Mouse (Mus musculus): Measurements from ENCODE around the gene Eya2. TPM values are rescaled to one million over a fixed set of nuclear protein-coding genes. Genes with fewer than 3 reads are reported as not detected.
A peak's percentile ranks its signal among the peaks of the same experiment; 100 is the strongest.

Gene Eya2
- polyA plus RNA-seq, 1 experiment from 2014 or later = 28.1 TPM

GRCm38 (mm10) chr2:165741526-165742050, 146.8 kb downstream of the Eya2 start:
- Histone ChIP-seq H3K4me1 (replicated peaks) (peaks cover 25% of the 10 kb centered on the region), H3K27me3 (ENCODE audit: insufficient read depth, poor library complexity, severe bottlenecking) (peaks cover 10% of the 10 kb centered on the region; the same call in 1 of the 2 replicates), H3K9me3 (no peaks in the 10 kb centered on the region), H3K36me3 (peaks cover 11% of the 10 kb centered on the region), H3K27ac (peak overlapping the region; percentile 66; the same call in 1 of the 2 replicates), H3K4me3 (peak overlapping the region; percentile 20; the same call in 1 of the 2 replicates)
- no peak for DNase-seq (ENCODE audit: low spot score)
- WGBS = 9% methylated on average over 11 of the region's 11 CpGs

GRCm38 (mm10) chr2:165742210-165742786, 147.5 kb downstream of the Eya2 start:
- peaks cover 12% of the 10 kb centered on the region; the same call in 1 of the 2 replicates for H3K27me3 ChIP-seq (ENCODE audit: insufficient read depth, poor library complexity, severe bottlenecking)
- H3K4me1 ChIP-seq (replicated peaks) = peaks cover 25% of the 10 kb centered on the region
- no peak for DNase-seq (ENCODE audit: low spot score)
- H3K9me3 ChIP-seq = no peaks in the 10 kb centered on the region
- peak overlapping the region; percentile 66 for H3K27ac ChIP-seq
- 18% methylated on average over 21 of the region's 21 CpGs for WGBS
- H3K4me3 ChIP-seq = no peak overlapping the region
- H3K36me3 ChIP-seq = peaks cover 9% of the 10 kb centered on the region; the same call in 1 of the 2 replicates

GRCm38 (mm10) chr2:165745306-165746098, 150.7 kb downstream of the Eya2 start:
- WGBS = 81% methylated on average over 18 of the region's 18 CpGs
- DNase-seq (ENCODE audit: low spot score) = no peak
- peaks cover 18% of the 10 kb centered on the region; the same call in 1 of the 2 replicates for H3K27me3 ChIP-seq (ENCODE audit: insufficient read depth, poor library complexity, severe bottlenecking)
- H3K4me1 ChIP-seq (replicated peaks) = peaks cover 33% of the 10 kb centered on the region
- no peak overlapping the region for H3K4me3 ChIP-seq
- H3K27ac ChIP-seq = no peak overlapping the region
- no peaks in the 10 kb centered on the region for H3K36me3 ChIP-seq
- no peaks in the 10 kb centered on the region for H3K9me3 ChIP-seq

- Histone ChIP-seq H3K27ac (no peak overlapping the region), H3K36me3 (no peaks in the 10 kb centered on the region), H3K4me3 (no peak overlapping the region), H3K9me3 (no peaks in the 10 kb centered on the region), H3K27me3 (ENCODE audit: insufficient read depth, poor library complexity, severe bottlenecking) (0 out of 2 replicates have a peak, but pooled peaks cover 11% of the 10 kb centered on the region), H3K4me1 (replicated peaks) (peaks cover 19% of the 10 kb centered on the region)
- WGBS = 44% methylated on average over 7 of the region's 7 CpGs
- no peak for DNase-seq (ENCODE audit: low spot score)
Observed at GRCm38 (mm10) chr2:165747975-165748374, 153.1 kb downstream of the Eya2 start.

- no peak overlapping the region for H3K4me3 ChIP-seq
- peak overlapping the region; percentile 40; the same call in 1 of the 2 replicates for H3K27ac ChIP-seq
- peaks cover 19% of the 10 kb centered on the region for H3K4me1 ChIP-seq (replicated peaks)
- 10% methylated on average over 11 of the region's 11 CpGs for WGBS
- no peak for DNase-seq (ENCODE audit: low spot score)
- no peaks in the 10 kb centered on the region for H3K36me3 ChIP-seq
- H3K27me3 ChIP-seq (ENCODE audit: insufficient read depth, poor library complexity, severe bottlenecking) = 0 out of 2 replicates have a peak, but pooled peaks cover 11% of the 10 kb centered on the region
- no peaks in the 10 kb centered on the region for H3K9me3 ChIP-seq
Observed at GRCm38 (mm10) chr2:165748426-165748825, 153.6 kb downstream of the Eya2 start.

GRCm38 (mm10) chr2:165751068-165751467, 156.2 kb downstream of the Eya2 start:
- Histone ChIP-seq H3K4me3 (no peak overlapping the region), H3K27me3 (ENCODE audit: insufficient read depth, poor library complexity, severe bottlenecking) (0 out of 2 replicates have a peak, but pooled peaks cover 11% of the 10 kb centered on the region), H3K27ac (peak overlapping the region; percentile 73), H3K4me1 (replicated peaks) (peaks cover 19% of the 10 kb centered on the region), H3K9me3 (no peaks in the 10 kb centered on the region), H3K36me3 (0 out of 2 replicates have a peak, but pooled peaks cover 2% of the 10 kb centered on the region)
- 30% methylated on average over 7 of the region's 7 CpGs for WGBS
- DNase-seq (ENCODE audit: low spot score) = peak; percentile 53

GRCm38 (mm10) chr2:165752704-165753103, 157.9 kb downstream of the Eya2 start:
- DNase-seq (ENCODE audit: low spot score) = no peak
- H3K27me3 ChIP-seq (ENCODE audit: insufficient read depth, poor library complexity, severe bottlenecking) = 0 out of 2 replicates have a peak, but pooled peaks cover 6% of the 10 kb centered on the region
- H3K4me1 ChIP-seq (replicated peaks) = peaks cover 22% of the 10 kb centered on the region
- no peak overlapping the region for H3K4me3 ChIP-seq
- 0 out of 2 replicates have a peak overlapping the region, but pooled peaks have one; percentile 29 for H3K27ac ChIP-seq
- no peaks in the 10 kb centered on the region for H3K9me3 ChIP-seq
- 89% methylated on average over 4 of the region's 4 CpGs for WGBS
- H3K36me3 ChIP-seq = peaks cover 12% of the 10 kb centered on the region

GRCm38 (mm10) chr2:165757799-165758198, 163.0 kb downstream of the Eya2 start:
- WGBS = 74% methylated on average over 15 of the region's 15 CpGs

GRCm38 (mm10) chr2:165758534-165758933, 163.7 kb downstream of the Eya2 start:
- peak overlapping the region; percentile 82 for H3K27ac ChIP-seq
- no peak overlapping the region for H3K4me3 ChIP-seq
- H3K9me3 ChIP-seq = no peaks in the 10 kb centered on the region
- H3K4me1 ChIP-seq (replicated peaks) = peaks cover 26% of the 10 kb centered on the region
- DNase-seq (ENCODE audit: low spot score) = peak; percentile 73
- H3K36me3 ChIP-seq = peaks cover 17% of the 10 kb centered on the region
- no peaks in the 10 kb centered on the region for H3K27me3 ChIP-seq (ENCODE audit: insufficient read depth, poor library complexity, severe bottlenecking)
- WGBS = 19% methylated on average over 5 of the region's 5 CpGs

More at GRCm38 (mm10) chr2:165757799-165758198, 163.0 kb downstream of the Eya2 start:
- Histone ChIP-seq H3K4me3 (no peak overlapping the region), H3K27me3 (ENCODE audit: insufficient read depth, poor library complexity, severe bottlenecking) (no peaks in the 10 kb centered on the region), H3K9me3 (no peaks in the 10 kb centered on the region), H3K4me1 (replicated peaks) (peaks cover 26% of the 10 kb centered on the region), H3K27ac (peak overlapping the region; percentile 82), H3K36me3 (peaks cover 12% of the 10 kb centered on the region)
- DNase-seq (ENCODE audit: low spot score) = peak; percentile 36

GRCm38 (mm10) chr2:165759421-165759985, 164.7 kb downstream of the Eya2 start:
- no peaks in the 10 kb centered on the region for H3K27me3 ChIP-seq (ENCODE audit: insufficient read depth, poor library complexity, severe bottlenecking)
- H3K27ac ChIP-seq = peak overlapping the region; percentile 82
- WGBS = 79% methylated on average over 13 of the region's 13 CpGs
- H3K36me3 ChIP-seq = peaks cover 27% of the 10 kb centered on the region
- H3K4me1 ChIP-seq (replicated peaks) = peaks cover 26% of the 10 kb centered on the region
- H3K4me3 ChIP-seq = no peak overlapping the region
- H3K9me3 ChIP-seq = no peaks in the 10 kb centered on the region
- DNase-seq (ENCODE audit: low spot score) = no peak

GRCm38 (mm10) chr2:165768805-165769358, 174.1 kb downstream of the Eya2 start:
- H3K9me3 ChIP-seq = no peaks in the 10 kb centered on the region
- 61% methylated on average over 11 of the region's 11 CpGs for WGBS

GRCm38 (mm10) chr2:165769375-165769948, 174.6 kb downstream of the Eya2 start:
- H3K27ac ChIP-seq = peak overlapping the region; percentile 57
- H3K36me3 ChIP-seq = peaks cover 47% of the 10 kb centered on the region
- no peak for DNase-seq (ENCODE audit: low spot score)
- H3K4me1 ChIP-seq (replicated peaks) = peaks cover 20% of the 10 kb centered on the region
- H3K9me3 ChIP-seq = no peaks in the 10 kb centered on the region
- no peaks in the 10 kb centered on the region for H3K27me3 ChIP-seq (ENCODE audit: insufficient read depth, poor library complexity, severe bottlenecking)
- no peak overlapping the region for H3K4me3 ChIP-seq
- 52% methylated on average over 10 of the region's 10 CpGs for WGBS

More at GRCm38 (mm10) chr2:165768805-165769358, 174.1 kb downstream of the Eya2 start:
- H3K27ac ChIP-seq = peak overlapping the region; percentile 57
- H3K4me3 ChIP-seq = no peak overlapping the region
- peaks cover 47% of the 10 kb centered on the region for H3K36me3 ChIP-seq
- no peaks in the 10 kb centered on the region for H3K27me3 ChIP-seq (ENCODE audit: insufficient read depth, poor library complexity, severe bottlenecking)
- H3K4me1 ChIP-seq (replicated peaks) = peaks cover 20% of the 10 kb centered on the region
- no peak for DNase-seq (ENCODE audit: low spot score)
